ENCODE assay signal across 8 mouse cellular contexts in the genomic region with DNA sequence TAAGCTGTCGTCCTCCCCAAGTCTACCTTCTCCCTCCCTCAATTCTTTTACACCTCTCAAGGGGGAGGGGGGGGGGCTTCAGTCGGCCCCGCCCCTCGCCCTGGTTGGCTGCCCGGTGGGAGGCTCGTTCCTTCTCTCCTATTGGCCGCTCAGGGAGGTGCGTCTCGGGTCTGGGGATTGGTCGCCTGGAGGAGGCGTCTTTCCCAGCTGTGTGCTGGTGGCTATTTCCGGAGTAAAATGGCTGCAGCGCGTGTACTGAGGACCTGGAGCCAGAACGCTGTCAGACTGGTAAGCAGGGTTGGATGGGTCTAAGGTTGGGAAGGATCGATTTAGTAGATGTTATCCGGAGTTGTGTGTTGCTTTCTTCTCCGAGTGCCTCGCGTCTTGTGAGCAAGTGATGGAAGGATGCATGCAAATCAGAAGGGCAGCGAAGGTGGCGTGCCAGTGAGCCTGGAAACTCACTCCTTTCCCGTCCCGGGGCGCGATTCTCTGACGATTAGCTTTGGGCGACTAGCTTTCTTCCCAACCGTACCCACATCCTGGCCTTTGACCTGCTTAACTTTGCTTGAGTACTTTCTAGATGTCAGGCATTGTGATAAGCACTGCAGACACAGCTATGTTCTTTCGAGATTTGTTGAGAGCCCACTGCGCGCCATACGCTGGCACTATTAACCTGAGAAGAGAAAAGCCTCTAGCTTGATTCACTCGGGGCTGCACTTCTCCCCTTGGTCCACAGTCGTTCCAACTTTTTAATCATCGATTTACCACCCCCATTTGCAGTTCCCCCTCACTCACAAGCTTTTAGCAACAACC. TPM values are rescaled to one million over a fixed set of nuclear protein-coding genes. Genes with fewer than 3 reads are reported as not detected.
DNase-seq lines count a peak whose midpoint lies in the region; ATAC-seq and TF ChIP-seq lines count a peak whose summit lies in the region.

A gene (plus strand): TSS at position 167 of the 813 bp plus-strand sequence.

- peak; percentile 40; the same call in 1 of the 2 replicates for ATAC-seq in erythroid progenitor cell, adult 5-6 weeks (replicated peaks; ENCODE audit: low FRiP score, poor library complexity, severe bottlenecking)
- peak; percentile 81 for ATAC-seq in heart, embryonic 13.5 days (ENCODE audit: extremely low read depth, insufficient number of reproducible peaks, low FRiP score, low TSS enrichment)
- peak; percentile 83 for ATAC-seq in liver, embryonic 12.5 days
- peak; percentile 92 for ATAC-seq in stomach, embryonic 15.5 days (ENCODE audit: insufficient read depth, low FRiP score, low read depth)

- under 1% methylated on average over 36 of the region's 36 CpGs for WGBS in heart, embryonic 13.5 days
- WGBS in liver, embryonic 12.5 days (ENCODE audit: insufficient replicate concordance), result 1% methylated on average over 36 of the region's 36 CpGs
- WGBS in stomach, embryonic 15.5 days, result 2% methylated on average over 36 of the region's 36 CpGs

- no peaks in the 10 kb centered on the region for H3K9me3 ChIP-seq in heart, embryonic 13.5 days
- no peaks in the 10 kb centered on the region for H3K9me3 ChIP-seq in liver, embryonic 12.5 days (replicated peaks)
- no peaks in the 10 kb centered on the region for H3K9me3 ChIP-seq in stomach, embryonic 15.5 days

- H3K27ac ChIP-seq in heart, embryonic 13.5 days (replicated peaks), result peak within 1 kb of the TSS; percentile 45; the same call in 1 of the 2 replicates
- H3K27ac ChIP-seq in liver, embryonic 12.5 days, result no peak within 1 kb of the TSS
- H3K27ac ChIP-seq in stomach, embryonic 15.5 days, result peak within 1 kb of the TSS; percentile 4; the same call in 1 of the 2 replicates

- peak within 1 kb of the TSS; percentile 79 for H3K9ac ChIP-seq in heart, embryonic 13.5 days
- H3K9ac ChIP-seq in liver, embryonic 12.5 days, result peak within 1 kb of the TSS; percentile 67
- peak within 1 kb of the TSS; percentile 14; the same call in 1 of the 2 replicates for H3K9ac ChIP-seq in stomach, embryonic 15.5 days

- H3K79me3 ChIP-seq in C2C12 (ENCODE audit: low read depth), result no peaks in the 10 kb centered on the region

- peak within 1 kb of the TSS; percentile 39 for H3K4me3 ChIP-seq in C2C12 (ENCODE audit: insufficient read depth, poor library complexity, severe bottlenecking)
- peak within 1 kb of the TSS; percentile 59 for H3K4me3 ChIP-seq in heart, embryonic 13.5 days
- H3K4me3 ChIP-seq in liver, embryonic 12.5 days, result peak within 1 kb of the TSS; percentile 65
- H3K4me3 ChIP-seq in stomach, embryonic 15.5 days (replicated peaks), result peak within 1 kb of the TSS; percentile 70

- H3K79me2 ChIP-seq in C2C12 (ENCODE audit: control insufficient read depth, insufficient read depth), result no peaks in the 10 kb centered on the region

- DNase-seq in brain, embryonic 14.5 days (ENCODE audit: low read depth), result peak; percentile 96
- peak; percentile 91 for DNase-seq in kidney, postnatal 10 days
- peak; percentile 77 to 87 for DNase-seq in natural killer cell, adult 2 months (ENCODE audit: low spot score in 2 of 2)

- H3K4me1 ChIP-seq in heart, embryonic 13.5 days, result peaks cover 14% of the 10 kb centered on the region
- peaks cover 24% of the 10 kb centered on the region for H3K4me1 ChIP-seq in liver, embryonic 12.5 days
- peaks cover 10% of the 10 kb centered on the region; the same call in 1 of the 2 replicates for H3K4me1 ChIP-seq in stomach, embryonic 15.5 days

- no peaks in the 10 kb centered on the region for H3K36me3 ChIP-seq in C2C12 (ENCODE audit: control insufficient read depth, insufficient read depth)
- peaks cover 5% of the 10 kb centered on the region for H3K36me3 ChIP-seq in heart, embryonic 13.5 days
- H3K36me3 ChIP-seq in liver, embryonic 12.5 days, result peaks cover 6% of the 10 kb centered on the region; the same call in 1 of the 2 replicates
- H3K36me3 ChIP-seq in stomach, embryonic 15.5 days, result no peaks in the 10 kb centered on the region

- peak within 1 kb of the TSS; percentile 73 for H3K4me2 ChIP-seq in heart, embryonic 13.5 days
- peak within 1 kb of the TSS; percentile 76 for H3K4me2 ChIP-seq in liver, embryonic 12.5 days
- peak within 1 kb of the TSS; percentile 72 for H3K4me2 ChIP-seq in stomach, embryonic 15.5 days

- peak within 1 kb of the TSS; percentile 9 for H3ac ChIP-seq in C2C12 (ENCODE audit: control insufficient read depth, insufficient read length, low read depth)

- TF ChIP-seq CTCF in C2C12 (IDR thresholded peaks at IDR 0.05; ENCODE audit: control insufficient read depth, insufficient read depth, insufficient read length), result no peak
- no peak for TF ChIP-seq CTCF in brain, embryonic 14.5 days (IDR thresholded peaks at IDR 0.05; ENCODE audit: borderline replicate concordance, extremely low read depth, insufficient read depth, insufficient read length)

- H3K27me3 ChIP-seq in C2C12 (ENCODE audit: control insufficient read depth, insufficient read depth, insufficient read length), result no peaks in the 10 kb centered on the region
- no peaks in the 10 kb centered on the region for H3K27me3 ChIP-seq in heart, embryonic 13.5 days (replicated peaks)
- H3K27me3 ChIP-seq in liver, embryonic 12.5 days (replicated peaks), result no peaks in the 10 kb centered on the region
- H3K27me3 ChIP-seq in stomach, embryonic 15.5 days (replicated peaks), result no peaks in the 10 kb centered on the region

- TF ChIP-seq POLR2A in brain, embryonic 14.5 days (IDR thresholded peaks at IDR 0.05; ENCODE audit: borderline replicate concordance, extremely low read depth, insufficient read depth, insufficient read length, poor library complexity, severe bottlenecking), result no peak

TF ChIP-seq in C2C12, 6 proteins besides CTCF, POLR2A, EP300 and RAD21:
- no peak for TF ChIP-seq FOSL1 (IDR thresholded peaks at IDR 0.05; ENCODE audit: insufficient read depth, low read length, poor library complexity, severe bottlenecking)
- TF ChIP-seq MAX (IDR thresholded peaks at IDR 0.05), result peak; percentile 89
TF ChIP-seq in C2C12: peak in this region for 1.

RNA-seq across cellular contexts. Expression of the gene that starts here (rescaled TPM):
- 1.8 TPM for polyA plus RNA-seq in C2C12 (2012; fragmentation: generic; extraction: Trizol)
- polyA plus RNA-seq in brain, embryonic 14.5 days (2012; rRNA removed), result 11.2 TPM in 2 replicates
- 0.72 and 1.7 TPM in 2 replicates for total RNA-seq in erythroid progenitor cell, adult 5-6 weeks (2015; ENCODE audit: low replicate concordance)
- 0.53 and 3.0 TPM in 2 replicates for total RNA-seq in erythroid progenitor cell, adult 5-6 weeks (2017; ENCODE audit: low replicate concordance)
- 20.2 and 22.5 TPM in 2 replicates for polyA plus RNA-seq in heart, embryonic 13.5 days (2015; fragmentation: Nextera tagmentation; extraction: Ambion mirVana)
- 11.1 and 11.5 TPM in 2 replicates for polyA plus RNA-seq in liver, embryonic 12.5 days (2016; fragmentation: Nextera tagmentation; extraction: Ambion mirVana)
- 22.2 and 27.9 TPM in 2 replicates for polyA plus RNA-seq in stomach, embryonic 15.5 days (2015; fragmentation: Nextera tagmentation; extraction: Ambion mirVana)

Comparison
In these comparisons a context has a peak if more than half of its experiments do, and no peak if none do; other contexts are left out.
1. ATAC-seq: peak in every context shown above with its lines; median percentile 92 in stomach, embryonic 15.5 days; 83 in liver, embryonic 12.5 days; 81 in heart, embryonic 13.5 days; 40 in erythroid progenitor cell, adult 5-6 weeks.
2. H3K9ac ChIP-seq: peak in every context shown above with its lines; median percentile 79 in heart, embryonic 13.5 days; 67 in liver, embryonic 12.5 days; 14 in stomach, embryonic 15.5 days.